Mouse (Mus musculus) kidney, adult 8-10 months (tissue): ENCODE data around the gene Slc9a3r2.

Experiments used
- DNase-seq, 2 experiments: peaks; one replicate each; pipeline ENCODE4 v3.0.0; 2022

The Slc9a3r2 gene

DNA sequence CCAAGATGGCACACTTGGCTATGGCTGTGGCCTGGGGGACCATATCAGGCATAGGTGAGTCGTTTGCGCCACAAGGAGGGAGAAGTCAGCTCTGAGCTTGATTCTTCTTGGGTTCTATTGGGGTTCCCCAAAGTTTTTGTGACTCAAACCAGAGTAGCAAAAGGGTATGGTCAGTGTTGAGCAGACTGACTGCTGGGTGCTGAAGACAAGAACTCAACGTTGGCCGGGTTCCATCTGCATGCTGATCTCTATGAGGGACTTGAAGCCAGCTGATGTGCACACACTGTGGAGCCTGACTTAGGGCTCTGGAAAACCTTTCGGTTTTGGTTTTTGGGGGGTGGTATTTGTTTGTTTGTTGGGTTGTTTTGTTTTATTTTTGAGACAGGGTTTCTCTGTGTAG is 14.4 kb downstream of the Slc9a3r2 start:
- no peak for DNase-seq

DNA sequence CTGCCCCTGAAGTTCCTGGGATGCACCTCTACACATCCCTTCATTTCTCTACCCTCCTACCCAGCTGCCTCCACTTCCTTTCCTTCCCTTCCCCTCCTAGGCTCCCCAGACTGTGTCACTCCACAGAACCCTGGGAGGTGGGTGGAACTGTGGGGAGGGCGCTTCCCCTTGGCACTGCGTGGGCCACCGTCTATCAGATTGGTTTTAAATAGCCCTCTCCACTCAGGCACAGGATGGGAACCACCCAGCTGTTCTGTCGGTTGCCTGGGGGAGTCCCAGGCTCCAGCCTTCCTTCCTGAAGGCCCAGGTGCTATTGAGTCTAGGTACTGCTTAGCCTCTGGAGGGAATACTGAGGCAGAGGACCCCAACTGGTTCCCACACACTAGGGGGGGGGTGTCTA is 15.1 kb downstream of the Slc9a3r2 start:
- peak in 1 of 2 experiments; percentile 40 for DNase-seq

DNA sequence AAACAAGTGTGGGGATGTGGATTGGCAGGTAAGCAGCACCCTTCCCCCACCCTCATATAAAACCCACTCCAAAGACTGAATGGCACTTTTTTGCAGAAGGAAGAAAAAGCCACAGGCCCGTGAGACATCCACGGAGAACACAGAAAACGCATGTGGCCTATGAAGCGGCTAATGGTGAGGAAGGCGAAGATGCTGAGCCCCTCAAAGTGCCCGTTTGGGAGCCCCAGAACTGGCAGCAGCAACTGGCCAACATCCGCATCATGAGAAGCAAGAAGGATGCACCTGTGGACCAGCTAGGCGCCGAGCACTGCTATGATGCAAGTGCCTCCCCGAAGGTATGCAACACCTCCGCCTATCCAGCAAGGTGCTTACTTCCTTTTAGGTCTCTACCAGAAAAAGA is 16.3 kb downstream of the Slc9a3r2 start:
- DNase-seq, result no peak

DNA sequence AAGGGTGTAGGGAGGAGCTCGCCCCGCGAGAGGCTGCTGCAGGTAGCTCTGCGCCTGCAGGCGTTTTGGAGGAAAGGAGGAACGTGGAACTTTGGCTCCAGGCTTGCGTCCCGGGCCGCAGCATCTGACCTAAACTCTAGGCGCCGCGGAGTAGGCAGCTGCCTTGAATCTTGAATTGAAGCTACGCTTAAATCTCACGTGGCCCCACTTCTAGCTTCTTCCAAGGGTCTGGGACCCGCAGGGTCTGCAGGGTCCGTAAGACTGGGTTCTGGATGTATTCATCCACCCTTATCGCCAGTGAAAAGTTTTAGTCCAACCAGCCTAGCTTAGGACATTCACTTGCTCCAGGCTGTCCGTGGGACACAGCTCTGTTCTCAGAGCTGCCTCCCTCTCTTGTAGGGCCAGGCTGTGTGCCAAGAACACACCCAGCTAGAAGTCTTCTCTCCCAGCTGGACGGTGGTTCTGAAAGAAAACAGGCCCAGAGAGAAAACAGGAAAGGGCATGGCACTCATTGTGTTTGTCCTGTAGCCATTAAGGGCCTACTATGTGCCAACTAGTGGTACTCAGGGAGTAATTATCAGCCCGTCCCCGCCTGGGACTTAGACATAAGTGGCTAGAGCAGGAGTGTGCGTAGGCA is 17.2 kb downstream of the Slc9a3r2 start:
- DNase-seq, result peak in 1 of 2 experiments; percentile 60

DNA sequence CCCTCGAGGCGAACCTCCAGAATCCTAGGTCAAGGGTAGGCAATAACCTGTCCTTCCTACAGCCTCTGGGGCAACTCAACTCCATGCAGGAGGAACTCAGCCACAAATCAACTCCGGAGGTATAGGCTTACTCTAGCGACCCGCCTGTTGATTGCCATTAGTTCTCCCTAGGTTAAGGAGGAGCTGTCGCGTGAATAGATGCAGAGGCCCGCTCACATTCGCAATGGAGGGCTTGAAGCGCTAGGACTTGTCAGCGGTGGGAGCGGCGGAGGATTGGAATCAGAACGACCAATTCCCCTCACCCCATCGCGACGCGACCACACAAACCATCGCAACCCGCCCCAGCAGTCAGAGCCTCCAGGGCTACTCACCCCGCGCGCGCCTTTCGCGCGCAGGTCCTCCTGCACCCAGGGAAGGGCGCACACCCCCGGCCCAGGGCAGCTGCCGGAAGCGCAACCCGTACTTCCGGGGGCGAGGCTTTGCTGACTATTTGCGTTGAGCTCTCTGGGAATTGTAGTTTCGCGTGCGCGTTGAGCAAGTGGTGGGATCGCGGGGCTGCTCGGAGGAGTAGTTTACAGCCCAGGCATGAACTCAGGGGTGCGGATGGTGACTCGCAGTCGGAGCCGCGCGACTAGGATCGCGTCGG is 17.8 kb downstream of the Slc9a3r2 start, which contains the start of the genes Tsc2 and Nthl1:
Tsc2 (minus strand) TSS at position 464 of the 646 bp plus-strand sequence.
Nthl1 (plus strand) TSS at position 514 of the 646 bp plus-strand sequence.
- DNase-seq, result peak; percentile 67 to 80

DNA sequence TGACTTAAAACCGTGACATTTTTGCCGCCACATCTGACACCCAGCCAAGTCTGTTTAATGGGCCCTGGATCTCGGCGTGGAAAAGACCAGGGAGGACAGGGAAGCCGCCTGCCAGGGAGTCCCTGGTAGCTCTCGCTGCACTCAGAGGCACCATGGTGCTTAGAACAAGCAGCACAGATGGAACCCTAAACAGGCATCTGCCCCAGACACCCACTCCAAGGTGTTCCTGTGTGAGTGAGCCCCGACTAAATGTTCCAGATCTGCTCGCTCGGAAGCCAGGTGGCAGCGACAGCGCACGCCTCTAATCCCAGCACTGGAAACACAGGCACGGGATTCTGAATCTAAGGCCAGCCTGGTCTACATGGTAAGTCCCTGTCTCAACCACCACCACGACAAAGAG is 20.1 kb downstream of the Slc9a3r2 start:
- no peak for DNase-seq

DNA sequence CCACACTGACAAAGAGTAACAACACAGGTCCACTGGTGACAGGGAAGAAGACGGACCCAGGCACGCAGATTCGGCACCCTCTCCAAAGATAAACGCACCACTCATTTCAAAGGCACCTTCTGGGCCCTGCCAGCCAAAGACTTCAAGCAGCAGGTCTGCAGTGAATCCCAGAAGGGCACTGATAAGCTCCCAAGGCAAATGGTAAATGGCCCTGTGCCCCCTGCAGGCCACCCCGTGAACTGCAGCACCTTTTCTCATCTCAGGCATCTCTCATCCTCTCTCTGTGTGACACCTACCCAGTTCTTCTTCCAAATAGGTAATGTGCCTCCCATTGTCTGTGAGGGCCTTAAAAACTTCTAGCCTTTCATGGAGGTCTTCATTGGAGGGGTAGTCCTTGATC is 21.5 kb downstream of the Slc9a3r2 start:
- DNase-seq, result peak in 1 of 2 experiments; percentile 82

DNA sequence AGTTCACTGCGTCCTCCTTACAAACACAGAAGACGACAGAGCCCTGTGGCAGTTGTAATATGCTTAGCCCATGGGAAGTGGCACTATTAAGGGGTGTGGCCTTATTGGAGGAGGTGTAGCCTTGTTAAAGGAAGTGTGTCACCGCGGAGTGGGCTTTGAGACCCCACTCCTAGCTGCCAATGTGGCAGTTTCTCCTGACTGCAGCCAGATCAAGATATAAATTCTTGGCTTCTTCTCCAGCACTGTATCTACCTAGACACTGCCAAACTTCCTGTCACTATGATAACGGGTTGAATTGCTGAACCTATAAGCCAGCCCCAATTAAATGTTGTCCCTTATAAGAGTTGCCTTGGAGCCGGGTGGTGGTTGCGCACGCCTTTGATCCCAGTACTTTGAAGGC is 24.7 kb downstream of the Slc9a3r2 start:
- DNase-seq, result no peak

DNA sequence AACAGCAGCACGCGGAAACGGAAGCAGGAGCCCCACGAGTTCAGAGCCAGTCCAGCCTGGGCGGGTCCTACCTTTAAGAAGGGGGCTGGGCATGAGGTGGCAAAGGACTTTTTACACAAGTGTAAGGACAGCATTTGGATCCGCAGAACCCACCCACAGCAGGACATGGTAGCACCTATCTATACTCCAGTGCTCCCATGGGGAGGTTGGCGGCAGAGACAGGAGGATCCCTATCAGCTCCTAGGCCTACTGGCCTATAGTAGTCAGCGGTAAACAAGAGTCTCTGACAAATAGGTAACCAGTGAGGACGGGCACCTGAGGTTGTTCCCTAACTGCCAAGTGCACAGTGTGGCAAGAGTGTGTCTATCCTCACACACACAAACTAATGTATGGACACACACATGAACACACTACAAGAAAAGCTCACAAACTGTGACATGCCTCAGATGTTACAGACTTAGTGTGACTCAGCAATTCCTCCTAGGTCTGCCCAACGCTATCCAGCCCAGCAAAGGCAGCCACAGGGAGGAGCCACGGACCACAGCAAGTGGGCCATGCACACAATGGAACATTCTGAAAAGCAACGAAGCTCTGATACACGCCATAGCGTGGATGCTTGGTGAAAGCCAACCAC is 32.4 kb downstream of the Slc9a3r2 start:
- no peak for DNase-seq

DNA sequence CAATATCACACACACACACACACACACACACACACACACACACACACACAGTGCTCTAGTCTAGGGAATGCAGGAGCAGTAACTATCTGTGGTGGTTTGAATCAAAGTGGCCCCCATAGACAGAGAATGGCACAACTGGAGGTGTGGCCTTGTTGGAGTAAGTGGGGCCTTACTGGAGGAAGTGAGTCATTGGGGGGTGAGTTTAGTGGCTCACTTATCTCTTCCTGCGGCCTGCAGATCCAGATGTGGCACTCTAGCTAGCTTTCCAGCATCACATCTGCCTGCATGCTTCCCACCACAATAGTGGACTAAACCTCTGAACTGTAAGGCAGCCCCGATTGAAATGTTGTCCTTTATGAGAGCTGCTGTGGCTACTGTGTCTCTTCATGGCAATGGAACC is 39.4 kb downstream of the Slc9a3r2 start:
- no peak for DNase-seq

DNA sequence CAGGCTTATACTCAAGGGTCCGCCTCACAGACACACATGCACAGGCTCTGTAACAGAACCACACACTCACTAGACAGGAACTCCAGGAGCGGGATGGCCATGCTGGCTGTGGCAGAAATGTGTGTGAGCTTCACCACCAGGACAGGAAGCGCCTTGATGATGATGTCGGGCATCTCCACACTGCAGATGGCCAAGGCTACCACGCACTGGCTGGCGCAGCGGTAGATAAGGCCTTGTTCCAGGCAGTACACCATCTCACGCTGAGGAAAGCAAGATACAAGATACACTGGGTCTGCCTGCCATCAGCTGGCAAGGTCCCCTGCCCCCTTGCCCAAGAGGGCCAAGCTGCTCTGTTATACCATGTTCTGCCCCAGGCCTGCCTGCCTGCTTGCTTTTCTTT is 41.3 kb downstream of the Slc9a3r2 start:
- no peak for DNase-seq

DNA sequence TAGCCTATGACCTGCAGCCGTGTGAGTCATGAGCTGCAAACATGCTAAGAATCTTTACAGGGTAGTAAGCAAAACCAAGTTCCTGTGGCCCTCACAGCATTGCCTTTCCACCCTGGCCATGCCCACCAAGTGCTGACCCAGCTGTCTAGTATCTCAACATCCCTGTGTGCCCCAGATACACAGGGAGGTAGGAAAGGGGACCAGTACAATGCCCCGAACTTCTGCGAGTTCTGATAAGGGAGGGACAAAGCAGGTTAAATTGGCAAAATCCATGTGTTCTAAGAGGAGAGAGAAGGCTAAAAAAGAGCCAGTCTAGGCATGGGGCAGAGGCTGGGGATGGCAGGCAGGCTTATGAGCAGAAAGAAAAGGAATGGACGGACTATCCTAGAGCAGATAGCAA is 41.8 kb downstream of the Slc9a3r2 start:
- no peak for DNase-seq

DNA sequence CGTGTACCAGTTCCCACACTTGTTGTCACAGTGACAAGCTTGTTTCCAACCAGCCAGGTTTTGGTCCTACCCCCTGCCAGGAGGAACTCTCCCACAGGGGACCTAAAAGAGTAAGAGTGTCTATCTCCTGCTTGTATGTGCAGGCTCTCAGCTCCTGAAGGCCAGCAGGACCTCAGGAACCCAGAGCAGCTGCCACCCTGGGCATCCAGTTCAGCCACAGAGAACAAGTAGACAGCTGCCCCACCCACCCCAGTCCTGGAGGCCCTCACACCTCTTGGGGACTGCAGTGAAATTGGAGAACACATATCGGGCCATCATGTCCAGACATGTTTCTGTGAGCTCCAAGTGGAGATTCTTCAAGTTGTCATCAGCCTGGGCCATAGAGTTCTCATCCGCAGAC is 45.6 kb downstream of the Slc9a3r2 start:
- no peak for DNase-seq

DNA sequence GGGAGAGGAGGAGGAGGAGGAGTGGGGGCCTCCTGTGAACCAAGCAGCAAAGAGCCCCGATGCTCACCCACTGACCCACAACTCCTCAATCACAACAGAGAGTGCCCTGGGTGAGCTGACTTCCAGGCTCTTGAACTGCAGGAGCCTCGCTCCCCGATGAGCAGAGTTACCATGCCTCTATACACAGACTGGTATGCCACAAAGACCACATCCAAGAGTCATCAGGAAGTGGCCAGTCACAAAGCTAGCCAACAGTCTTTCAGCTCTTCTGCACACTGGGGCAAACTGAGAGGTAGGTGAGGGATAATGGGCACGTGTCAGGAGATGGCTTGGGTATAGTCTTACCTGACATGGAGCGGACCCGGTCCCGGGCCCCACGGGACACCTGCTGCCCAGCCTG is 46.2 kb downstream of the Slc9a3r2 start:
- DNase-seq, result no peak

DNA sequence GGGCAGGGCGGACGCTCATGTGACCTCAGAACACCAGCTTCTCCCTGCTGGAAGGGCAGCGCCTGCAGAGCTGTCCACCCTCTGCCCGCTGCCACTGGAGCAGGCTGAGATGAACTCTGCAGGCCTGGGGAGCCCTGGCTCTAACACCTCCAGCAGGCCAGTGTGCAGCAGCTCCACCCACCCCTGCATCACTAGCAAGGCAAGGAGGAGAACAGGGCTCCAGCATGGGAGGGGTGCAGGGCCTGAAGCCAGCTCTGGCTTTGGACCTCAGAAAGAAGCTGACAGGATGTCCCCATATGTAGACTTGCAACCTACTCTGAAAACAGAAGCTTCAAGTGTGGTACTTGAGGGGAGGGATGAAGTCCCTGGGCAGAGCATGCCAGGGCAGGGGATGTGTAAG is 49.6 kb downstream of the Slc9a3r2 start:
- no peak for DNase-seq

DNA sequence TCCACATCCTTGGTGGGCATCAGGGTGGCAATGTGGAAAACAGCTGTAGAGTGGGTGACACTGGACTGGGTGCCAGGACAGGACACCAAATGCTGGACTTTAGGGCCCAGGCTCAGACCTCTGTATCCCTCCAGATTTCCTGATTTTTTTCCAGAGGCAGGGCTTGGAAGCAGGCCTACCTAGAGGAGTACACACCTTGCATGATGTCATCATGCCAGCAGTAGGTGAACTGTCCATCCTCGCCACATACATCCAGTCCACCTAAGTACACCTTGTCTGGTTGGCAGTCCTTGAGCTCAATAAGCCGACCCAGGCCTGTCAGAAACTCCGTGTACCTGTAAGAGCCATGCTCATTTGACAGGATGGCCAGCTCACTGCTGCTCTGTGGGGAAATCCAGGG is 52.1 kb downstream of the Slc9a3r2 start:
- no peak for DNase-seq

DNA sequence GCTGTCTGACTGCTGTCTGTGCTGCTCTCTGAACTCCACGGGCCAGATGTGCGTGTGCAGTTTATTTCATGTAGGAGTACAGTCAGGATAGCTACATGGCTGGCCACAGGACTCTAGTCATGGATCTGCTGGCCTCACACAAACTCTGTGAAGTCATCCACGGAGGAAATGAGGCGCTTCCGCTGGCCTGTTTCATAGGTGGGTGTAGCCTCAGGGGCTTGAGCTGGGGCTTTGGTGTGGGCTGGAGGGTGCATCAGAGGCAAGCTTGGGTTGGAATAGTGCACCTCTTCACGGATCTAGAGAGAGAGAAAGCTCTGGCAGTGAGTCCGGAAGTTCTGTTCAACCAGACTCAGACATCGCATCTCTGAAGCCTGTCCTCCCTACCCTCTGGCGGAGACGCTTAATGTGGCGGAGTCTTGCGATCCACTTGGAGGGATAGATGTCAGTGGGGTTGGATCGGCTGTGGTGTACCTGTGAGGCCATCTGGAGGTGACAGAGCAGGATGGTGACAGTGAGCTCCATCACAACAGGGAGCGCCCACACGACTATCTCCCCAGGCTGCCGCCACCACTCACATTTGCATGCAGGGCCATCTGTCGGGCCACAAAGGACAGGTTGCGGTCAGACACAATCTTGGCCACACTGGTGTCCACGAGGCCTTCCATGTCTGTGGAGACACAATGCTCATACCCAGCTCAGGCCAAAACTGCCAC is 53.5 kb downstream of the Slc9a3r2 start:
- DNase-seq, result no peak

DNA sequence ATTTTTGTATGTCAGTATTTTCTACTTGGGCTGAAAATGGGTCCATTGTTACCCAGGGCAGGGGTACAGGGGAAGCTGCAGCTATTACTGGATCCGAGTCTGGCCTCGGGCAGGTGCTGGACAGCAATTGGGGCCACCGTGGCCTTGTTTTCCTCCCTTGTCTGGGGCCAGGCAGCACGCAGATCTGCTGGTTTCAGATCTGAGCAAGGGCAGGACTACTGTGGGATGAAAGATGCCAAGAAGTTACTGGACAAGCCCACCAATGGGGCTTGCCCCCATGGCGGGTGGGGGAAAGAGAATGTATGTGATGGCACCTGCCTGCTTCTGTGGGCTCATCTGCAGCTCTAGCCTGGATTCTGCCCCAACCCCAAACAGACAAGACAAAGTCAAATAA is 54.1 kb downstream of the Slc9a3r2 start:
- DNase-seq, result no peak

DNA sequence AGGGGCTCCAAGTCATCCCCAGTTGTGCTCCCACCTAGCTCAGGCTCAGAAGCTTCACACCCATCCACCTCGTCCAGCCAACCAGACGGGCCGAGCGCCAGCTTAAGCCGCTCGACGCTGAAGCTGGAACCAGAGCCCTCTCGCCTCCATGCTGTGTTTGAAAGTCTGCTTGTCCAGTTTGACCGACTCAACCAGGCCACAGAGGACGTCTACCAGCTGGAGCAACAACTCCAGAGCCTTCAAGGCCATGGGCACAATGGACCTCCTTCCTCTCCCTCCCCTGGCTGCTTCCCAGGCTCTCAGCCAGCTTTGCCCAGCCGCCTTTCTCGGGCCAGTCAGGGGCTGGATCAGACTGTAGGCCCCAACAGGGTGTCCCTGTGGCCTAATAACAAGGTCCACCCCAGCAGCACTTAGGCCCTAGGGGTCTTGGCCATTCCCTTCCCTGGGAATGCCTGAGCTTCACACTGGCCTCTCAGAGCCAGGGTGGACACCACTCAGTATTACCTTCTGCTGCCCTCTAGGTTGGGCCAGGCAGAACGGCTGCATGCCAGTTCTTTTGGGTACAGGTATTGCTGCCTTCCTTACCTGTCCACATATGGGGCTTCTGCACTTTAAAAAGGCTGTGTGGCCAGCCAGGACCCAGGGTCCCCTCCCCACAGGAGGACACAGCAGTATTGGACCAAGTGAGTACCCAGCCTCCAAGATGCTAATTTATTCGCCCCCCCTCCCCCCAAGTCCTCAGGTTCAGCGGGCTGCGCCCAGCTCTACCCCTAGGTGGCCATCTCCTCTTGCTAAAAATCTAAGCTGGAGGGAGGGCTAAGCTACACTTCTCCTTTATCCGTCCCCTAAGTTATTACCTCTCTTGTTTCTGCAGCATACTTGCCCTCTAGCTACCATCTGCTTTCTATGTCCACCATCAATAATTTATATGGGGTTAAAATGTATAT is 54.7 kb downstream of the Slc9a3r2 start:
- no peak for DNase-seq

DNA sequence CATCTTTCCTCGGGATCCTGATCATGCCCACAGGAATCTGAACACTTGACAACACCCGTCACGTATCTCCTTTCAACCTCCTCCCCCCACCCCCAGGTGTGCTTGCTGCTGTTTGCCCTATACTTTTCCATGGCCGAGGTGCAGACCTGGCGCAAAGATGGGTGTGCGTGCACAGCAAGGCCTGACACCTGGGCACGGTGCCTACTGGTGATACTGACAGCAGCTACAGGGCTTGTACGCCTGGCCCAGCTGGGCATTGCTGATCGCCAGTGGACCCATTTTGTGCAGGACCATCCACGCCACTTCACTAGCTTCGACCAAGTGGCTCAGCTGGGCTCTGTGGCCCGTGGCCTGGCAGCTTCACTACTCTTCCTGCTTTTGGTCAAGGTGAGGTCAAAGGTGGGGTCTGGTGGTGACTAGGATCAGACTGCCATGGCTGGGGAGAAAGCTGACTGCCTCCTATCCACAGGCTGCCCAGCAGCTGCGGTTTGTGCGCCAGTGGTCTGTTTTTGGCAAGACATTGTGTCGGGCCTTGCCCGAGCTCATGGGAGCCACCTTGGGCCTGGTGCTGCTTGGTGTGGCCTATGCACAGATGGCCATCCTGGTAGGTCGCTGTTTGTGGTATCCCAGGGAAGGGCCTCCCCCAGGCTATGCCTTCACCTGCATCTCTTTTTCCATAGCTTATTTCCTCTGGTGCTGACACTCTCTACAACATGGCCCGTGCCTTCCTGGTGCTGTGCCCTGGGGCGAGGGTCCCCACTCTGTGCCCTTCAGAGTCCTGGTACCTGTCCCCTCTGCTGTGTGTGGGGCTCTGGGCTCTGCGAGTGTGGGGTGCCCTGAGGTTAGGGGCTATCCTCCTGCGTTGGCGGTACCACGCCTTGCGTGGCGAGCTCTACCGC is 55.9 kb downstream of the Slc9a3r2 start:
- DNase-seq, result no peak

DNA sequence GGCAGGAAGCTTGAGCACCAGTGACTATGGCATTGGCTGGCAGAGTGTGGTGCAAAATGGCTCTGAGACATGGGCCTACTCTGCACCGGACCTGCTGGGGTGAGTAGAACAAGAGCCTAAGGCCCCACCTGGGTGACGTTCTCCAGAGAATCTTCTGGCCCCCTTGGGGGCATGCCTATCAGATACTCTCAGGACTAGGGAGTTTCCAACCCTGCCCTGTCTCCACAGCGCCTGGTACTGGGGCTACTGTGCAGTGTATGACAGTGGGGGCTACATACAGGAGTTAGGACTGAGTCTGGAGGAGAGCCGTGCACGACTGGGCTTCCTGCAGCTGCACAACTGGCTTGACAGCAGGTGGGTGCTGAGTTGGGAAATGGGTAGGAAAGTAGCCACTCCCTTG is 56.9 kb downstream of the Slc9a3r2 start:
- no peak for DNase-seq
